Mouse (Mus musculus): ENCODE measurements around the gene Mrps34.

DNA sequence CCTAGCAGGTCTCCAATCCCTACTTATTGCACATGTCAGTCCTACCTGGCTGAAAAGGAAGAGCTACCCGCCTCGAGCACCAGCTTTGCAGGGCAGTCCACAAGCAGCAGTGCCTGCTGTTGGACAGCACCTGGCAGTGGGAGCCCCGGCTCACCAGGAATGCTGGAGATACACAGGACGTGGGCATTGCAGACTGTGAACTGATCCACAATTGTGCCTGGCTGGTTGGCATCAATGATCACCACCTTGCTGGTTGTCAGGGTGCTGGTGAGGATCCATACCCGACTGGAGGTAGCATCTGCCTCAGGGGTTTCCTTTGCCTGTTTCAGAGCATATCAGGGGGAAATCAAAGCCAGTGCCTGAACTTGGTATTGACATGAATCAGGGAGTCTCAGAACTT lies 7.2 kb downstream of the Mrps34 start:
- TF ChIP-seq CTCF (IDR thresholded peaks at IDR 0.05; ENCODE audit: borderline replicate concordance, insufficient read depth, low read depth, low read length) (no peak), POLR2A (IDR thresholded peaks at IDR 0.05; ENCODE audit: borderline replicate concordance, insufficient read depth, low read length) (no peak)
